Mouse (Mus musculus): Measurements from ENCODE around the gene Aldh4a1. TPM values are rescaled to one million over a fixed set of nuclear protein-coding genes. Genes with fewer than 3 reads are reported as not detected.

Gene Aldh4a1
- total RNA-seq (2021): 10 to 100 TPM; 64.1 to 68.5 TPM

- intact Hi-C loops (cut with DNase I): no loop called here
- peak; percentile 90 for DNase-seq (ENCODE audit: low spot score)
These were observed at the start of gene Aldh4a1 for GRCm38 (mm10) chr4:139622373-139623282. TSS of gene Aldh4a1 (plus strand) at chr4:139622866.

- intact Hi-C loops (cut with DNase I): loop anchor here (5.0 kb wide), 1 partner anchor 101 kb away; no protein-coding TSS in a partner anchor
- DNase-seq (ENCODE audit: low spot score): no peak
These were observed 49.6 kb upstream of the Aldh4a1 start for GRCm38 (mm10) chr4:139572928-139573512.

- peak; percentile 99 for DNase-seq (ENCODE audit: low spot score)
- intact Hi-C loops (cut with DNase I): loop anchor here (2.0 to 5.0 kb wide), 2 partner anchors 37 to 102 kb away; no protein-coding TSS in a partner anchor
These were observed 48.4 kb upstream of the Aldh4a1 start for GRCm38 (mm10) chr4:139574156-139574798.

DNA sequence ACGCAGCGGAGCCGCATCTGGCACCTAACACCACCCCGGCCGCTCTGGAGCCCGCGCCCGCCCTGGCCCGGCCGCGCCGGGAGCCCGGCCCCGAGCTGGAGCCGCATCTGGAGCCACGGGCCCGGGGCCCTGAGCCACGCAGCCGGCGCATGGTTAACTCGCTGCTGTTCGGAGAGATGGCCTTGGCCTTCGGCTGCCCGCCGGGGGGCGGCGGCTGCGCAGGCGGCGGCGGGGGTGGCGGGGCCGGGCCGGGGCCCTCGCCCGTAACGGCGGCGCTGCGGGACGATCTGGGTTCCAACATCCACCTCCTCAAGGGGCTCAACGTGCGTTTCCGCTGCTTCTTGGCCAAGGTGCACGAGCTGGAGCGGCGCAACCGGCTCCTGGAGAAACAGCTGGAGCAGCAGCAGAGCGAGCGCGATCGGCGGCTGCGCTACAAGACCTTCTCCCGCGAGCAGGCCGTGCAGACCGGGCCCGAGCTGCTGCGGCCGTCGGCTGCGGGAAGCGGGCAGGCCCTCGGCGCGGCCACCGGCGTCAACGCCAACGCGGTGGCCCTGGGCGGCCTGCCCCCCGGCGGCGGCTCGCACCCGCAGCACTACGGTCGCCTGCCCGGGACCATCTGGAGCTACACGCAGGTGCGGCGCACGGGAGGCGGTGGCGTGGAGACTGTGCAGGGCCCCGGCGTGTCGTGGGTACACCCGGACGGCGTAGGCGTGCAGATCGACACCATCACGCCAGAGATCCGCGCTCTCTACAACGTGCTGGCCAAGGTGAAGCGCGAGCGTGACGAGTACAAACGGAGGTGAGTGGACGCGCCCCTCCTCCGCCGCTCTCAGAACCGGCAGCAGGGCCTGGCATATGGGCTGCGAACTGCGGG is 47.6 kb upstream of the Aldh4a1 start:
- DNase-seq (ENCODE audit: low spot score): no peak
- intact Hi-C loops (cut with DNase I): loop anchor here (2.0 to 5.0 kb wide), 2 partner anchors 36 to 103 kb away; no protein-coding TSS in a partner anchor

DNA sequence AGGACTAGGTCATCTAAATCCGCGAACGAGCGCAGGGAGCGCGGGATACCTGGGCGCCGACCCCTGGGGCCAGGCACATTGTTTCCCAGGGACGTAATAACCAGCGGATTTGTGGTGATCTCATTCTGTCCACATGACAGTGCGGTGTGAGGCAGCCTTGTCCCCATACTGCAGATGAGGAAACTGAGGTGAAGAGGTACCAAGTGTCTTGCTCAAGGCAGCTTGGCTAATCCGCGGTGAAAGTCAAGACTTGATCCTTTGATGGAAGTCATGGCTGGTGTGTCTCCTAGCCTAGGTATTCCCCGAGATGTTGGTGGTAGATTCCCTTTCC is 47.0 kb upstream of the Aldh4a1 start:
- intact Hi-C loops (cut with DNase I): loop anchor here (2.0 kb wide), 1 partner anchor 35 kb away; no protein-coding TSS in a partner anchor
- no peak for DNase-seq (ENCODE audit: low spot score)

GRCm38 (mm10) chr4:139576251-139576880 is 46.3 kb upstream of the Aldh4a1 start:
- intact Hi-C loops (cut with DNase I): no loop called here
- no peak for DNase-seq (ENCODE audit: low spot score)

GRCm38 (mm10) chr4:139577006-139577405 is 45.7 kb upstream of the Aldh4a1 start:
- no peak for DNase-seq (ENCODE audit: low spot score)
- intact Hi-C loops (cut with DNase I): no loop called here

GRCm38 (mm10) chr4:139578389-139578788 is 44.3 kb upstream of the Aldh4a1 start:
- intact Hi-C loops (cut with DNase I): no loop called here
- DNase-seq (ENCODE audit: low spot score): no peak

- no peak for DNase-seq (ENCODE audit: low spot score)
- intact Hi-C loops (cut with DNase I): no loop called here
These were observed 43.7 kb upstream of the Aldh4a1 start for GRCm38 (mm10) chr4:139579003-139579402.

- intact Hi-C loops (cut with DNase I): no loop called here
- DNase-seq (ENCODE audit: low spot score): no peak
These were observed 43.2 kb upstream of the Aldh4a1 start for GRCm38 (mm10) chr4:139579466-139579865.

DNA sequence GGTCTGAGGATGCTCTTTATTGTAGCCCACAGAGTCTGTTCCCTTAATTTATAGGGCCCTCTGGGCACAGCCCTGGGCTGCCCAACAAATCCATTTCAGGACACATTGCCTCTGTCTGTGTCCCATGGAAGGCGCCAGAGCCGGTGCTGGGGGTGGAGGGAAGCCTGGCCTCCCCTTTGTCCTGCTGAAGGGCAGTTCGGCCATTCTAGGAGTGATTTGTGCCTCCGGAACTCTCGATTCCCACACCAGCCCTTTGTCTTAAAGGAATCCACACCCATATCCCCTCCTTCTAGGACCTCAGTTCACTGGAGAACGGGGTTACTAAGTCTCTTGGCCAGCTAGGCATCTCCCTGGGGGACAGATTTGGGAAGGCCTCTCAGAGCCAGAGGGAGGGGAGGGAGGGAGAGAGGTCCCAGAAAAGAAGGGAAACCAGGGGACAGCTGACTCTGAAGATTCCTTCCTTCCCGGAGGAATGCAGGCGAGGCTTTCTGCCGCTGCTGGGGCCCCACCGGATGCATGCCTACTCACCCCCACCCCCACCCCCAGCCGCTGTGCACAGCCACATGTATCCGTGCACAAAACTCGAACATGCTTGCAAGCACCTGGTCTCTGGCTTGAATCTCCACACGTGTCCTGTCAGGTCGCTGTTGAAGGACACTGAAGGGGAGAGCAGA is 41.9 kb upstream of the Aldh4a1 start:
- peak; percentile 29 for DNase-seq (ENCODE audit: low spot score)
- intact Hi-C loops (cut with DNase I): loop anchor here (2.0 kb wide), 1 partner anchor 18 kb away; no protein-coding TSS in a partner anchor

DNA sequence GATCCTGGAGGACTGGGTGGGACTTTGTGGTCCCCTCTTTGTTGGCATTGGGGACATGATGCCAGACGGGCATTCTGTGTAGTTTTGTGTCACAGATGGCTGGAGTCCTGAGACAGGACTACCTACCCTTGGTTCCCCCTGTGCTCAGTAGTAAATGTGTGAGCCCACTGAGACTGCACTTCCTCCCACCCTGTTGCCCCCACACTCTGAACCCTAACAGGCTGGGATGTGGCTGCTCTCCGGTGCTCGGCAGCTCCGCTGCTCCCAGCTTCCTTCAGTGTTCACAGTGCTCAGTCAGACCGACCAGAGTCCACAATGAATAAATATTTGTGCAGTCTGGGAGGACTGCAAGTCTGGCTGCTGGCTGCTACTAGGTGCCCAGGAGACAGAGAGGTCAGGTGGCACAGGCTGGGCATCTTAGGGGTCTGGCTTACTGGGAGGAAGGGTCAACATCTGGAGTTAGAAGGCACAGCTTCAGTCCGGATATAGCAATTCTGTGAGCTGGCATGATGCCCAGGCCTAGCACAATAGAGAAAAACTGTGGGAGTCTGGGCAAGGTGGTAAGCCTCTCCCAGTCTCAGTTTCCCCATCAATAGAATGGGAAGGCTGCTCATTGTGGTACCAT is 41.1 kb upstream of the Aldh4a1 start:
- no peak for DNase-seq (ENCODE audit: low spot score)
- intact Hi-C loops (cut with DNase I): loop anchor here (2.0 kb wide), 1 partner anchor 17 kb away; no protein-coding TSS in a partner anchor

DNA sequence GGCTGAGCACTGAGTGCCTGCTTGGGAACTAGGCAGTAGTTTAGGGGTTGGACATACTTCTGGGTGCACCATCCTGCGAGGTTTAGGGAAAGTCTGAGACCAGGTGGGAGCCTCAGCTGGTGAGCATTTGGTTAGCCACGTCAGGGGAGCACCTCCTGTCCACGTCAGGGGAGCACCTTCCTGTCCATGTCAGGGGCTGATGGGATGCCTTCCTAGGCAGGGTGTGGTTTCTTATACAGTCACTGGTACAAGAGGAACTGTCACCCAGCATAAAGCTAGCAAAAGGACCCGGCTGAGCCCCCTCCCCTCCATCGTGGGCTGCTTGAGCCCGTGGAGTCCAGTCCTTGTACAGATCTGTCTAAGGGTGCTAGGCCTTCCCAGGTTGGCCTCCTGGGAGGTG is 40.3 kb upstream of the Aldh4a1 start:
- intact Hi-C loops (cut with DNase I): no loop called here
- DNase-seq (ENCODE audit: low spot score): no peak

DNA sequence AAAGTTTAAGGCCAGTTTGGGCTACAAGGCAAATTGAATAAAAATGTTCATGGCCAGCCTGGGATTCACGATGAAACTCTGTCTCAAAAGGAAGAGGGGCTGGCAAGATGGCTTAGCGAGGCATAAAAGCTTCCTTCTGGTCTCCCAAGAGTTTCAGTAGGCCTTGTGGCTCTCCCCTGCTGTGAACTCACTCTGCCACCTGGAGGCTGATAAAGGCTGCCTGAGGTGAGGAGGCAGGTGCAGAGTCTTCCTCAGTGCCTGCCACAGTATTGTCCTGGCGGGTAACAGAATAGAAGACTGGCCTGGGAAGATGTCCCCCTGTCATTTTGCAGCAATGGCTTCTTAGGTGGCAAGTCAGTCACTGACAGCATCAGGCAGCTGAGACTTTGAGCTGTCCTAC is 39.8 kb upstream of the Aldh4a1 start:
- DNase-seq (ENCODE audit: low spot score): no peak
- intact Hi-C loops (cut with DNase I): no loop called here

DNA sequence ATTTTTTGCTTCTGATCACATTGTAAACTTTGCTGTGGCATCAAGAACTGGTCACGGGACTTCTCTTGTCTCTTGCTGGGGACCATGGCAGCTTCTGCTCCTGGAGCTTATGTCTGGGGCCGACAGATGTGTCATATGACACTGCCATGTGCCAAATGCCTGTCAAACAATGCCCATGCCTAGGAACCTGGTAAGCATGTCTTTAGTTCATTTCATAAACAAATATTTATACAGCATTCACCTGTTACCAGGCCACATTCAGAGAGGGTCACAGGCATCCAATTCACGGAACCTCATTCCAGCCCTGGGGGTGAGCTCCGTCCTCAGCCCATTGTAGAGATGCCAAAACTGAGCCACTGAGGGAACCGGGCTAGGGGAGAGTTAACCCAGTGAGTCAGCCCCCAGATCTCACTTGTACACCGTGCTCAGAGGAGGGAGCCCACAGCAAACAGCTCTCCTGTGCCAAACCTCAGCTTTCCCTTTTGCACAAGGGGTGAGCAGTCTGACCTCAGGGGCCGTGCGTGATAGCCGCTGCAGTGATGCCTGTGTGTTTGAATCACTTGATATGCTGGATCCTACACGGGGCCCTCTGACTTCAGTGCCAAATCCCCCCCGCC is 38.9 kb upstream of the Aldh4a1 start:
- no peak for DNase-seq (ENCODE audit: low spot score)

GRCm38 (mm10) chr4:139584704-139585103 is 38.0 kb upstream of the Aldh4a1 start:
- intact Hi-C loops (cut with DNase I): no loop called here
- no peak for DNase-seq (ENCODE audit: low spot score)

More for the DNA sequence above, 38.9 kb upstream of the Aldh4a1 start:
- intact Hi-C loops (cut with DNase I): no loop called here

GRCm38 (mm10) chr4:139585713-139586112 is 37.0 kb upstream of the Aldh4a1 start:
- intact Hi-C loops (cut with DNase I): no loop called here
- DNase-seq (ENCODE audit: low spot score): no peak

GRCm38 (mm10) chr4:139587370-139587769 is 35.3 kb upstream of the Aldh4a1 start:
- intact Hi-C loops (cut with DNase I): no loop called here
- DNase-seq (ENCODE audit: low spot score): peak; percentile 19
